Mouse (Mus musculus): ENCODE data around the gene Tspan5.

GRCm38 (mm10) chr3:138856946-138857345, 115.0 kb downstream of the Tspan5 start:
- TF ChIP-seq TAL1 (IDR thresholded peaks at IDR 0.05; ENCODE audit: low read length) (no peak), ZNF384 (IDR thresholded peaks at IDR 0.05; ENCODE audit: low read depth, low read length) (no peak), POLR2A (IDR thresholded peaks at IDR 0.05; ENCODE audit: control insufficient read depth in 1 of 2, insufficient read depth in 1 of 2, low read depth in 1 of 2, low read length in 2 of 2, poor library complexity in 1 of 2) (no peak), ELF1 (IDR thresholded peaks at IDR 0.05; ENCODE audit: low read depth, low read length) (no peak), EP300 (IDR thresholded peaks at IDR 0.05; ENCODE audit: low read depth in 1 of 2, low read length in 2 of 2) (no peak), BHLHE40 (IDR thresholded peaks at IDR 0.05; ENCODE audit: borderline replicate concordance, low read depth, low read length) (no peak), POLR2AphosphoS5 (IDR thresholded peaks at IDR 0.05; ENCODE audit: borderline replicate concordance, low read depth, low read length) (no peak), CTCF (IDR thresholded peaks at IDR 0.05 in 2 of 3, conservative IDR thresholded peaks at IDR 0.05 in 1 of 3; ENCODE audit: control insufficient read depth in 1 of 3, insufficient read depth in 1 of 3, low read depth in 2 of 3, low read length in 3 of 3, poor library complexity in 1 of 3, severe bottlenecking in 1 of 3) (no peak), HCFC1 (IDR thresholded peaks at IDR 0.05; ENCODE audit: low read depth, low read length) (no peak), UBTF (IDR thresholded peaks at IDR 0.05; ENCODE audit: borderline replicate concordance, insufficient read depth, low read depth, low read length) (no peak)

Data from MEL (cell line).